Mouse (Mus musculus) heart, postnatal 10 days (tissue): ENCODE data around the gene Lrguk. TPM values are rescaled to one million over a fixed set of nuclear protein-coding genes. Genes with fewer than 3 reads are reported as not detected.

Experiments
- DNase-seq, 2 experiments: peaks; one replicate each; pipeline ENCODE4 v3.0.0; 2021
- intact Hi-C: fragments of 180-260 bp; cut with DNase I; formaldehyde crosslinking; loops from one replicate; pipeline ENCODE4 v1.15.1; 2025
- total RNA-seq, 2 experiments: library from RNA; stranded (reverse); gene quantifications; 2 replicates each; pipeline ENCODE4 v1.2.3; 2021

Lrguk gene
- total RNA-seq, 2 experiments from 2014 or later = 0.14 to 0.35 TPM

DNA sequence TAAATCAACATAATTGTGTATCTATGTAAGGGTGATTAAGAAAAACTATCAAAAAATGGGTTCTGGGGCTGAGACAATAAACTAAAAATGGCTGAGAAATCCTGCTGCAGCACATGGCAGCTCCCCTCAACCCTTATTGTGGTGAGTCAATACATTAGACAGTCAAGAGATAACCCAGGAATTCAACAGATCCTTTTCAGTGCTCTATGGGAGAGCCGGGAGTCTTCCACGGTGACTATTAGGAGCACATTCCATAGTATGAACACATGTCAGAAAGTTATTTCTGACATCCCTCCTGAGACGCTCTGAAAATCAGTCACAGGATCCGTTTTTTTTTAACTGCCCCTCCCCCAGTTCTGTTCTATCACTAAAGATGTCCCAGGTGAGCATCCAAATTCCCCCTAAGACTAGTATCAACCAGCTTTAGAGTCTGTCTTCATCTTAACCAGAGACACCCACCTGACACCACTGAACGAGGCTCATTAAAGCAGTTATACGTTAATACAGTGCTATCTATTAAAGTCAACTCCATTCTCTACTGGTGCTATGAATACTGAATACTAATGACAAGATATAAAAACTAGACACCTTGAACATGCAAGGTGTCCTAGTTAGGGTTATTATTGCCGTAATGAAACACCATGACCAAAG lies 141.7 kb downstream of the Lrguk start:
- DNase-seq = no peak
- intact Hi-C loops = no loop called here

DNA sequence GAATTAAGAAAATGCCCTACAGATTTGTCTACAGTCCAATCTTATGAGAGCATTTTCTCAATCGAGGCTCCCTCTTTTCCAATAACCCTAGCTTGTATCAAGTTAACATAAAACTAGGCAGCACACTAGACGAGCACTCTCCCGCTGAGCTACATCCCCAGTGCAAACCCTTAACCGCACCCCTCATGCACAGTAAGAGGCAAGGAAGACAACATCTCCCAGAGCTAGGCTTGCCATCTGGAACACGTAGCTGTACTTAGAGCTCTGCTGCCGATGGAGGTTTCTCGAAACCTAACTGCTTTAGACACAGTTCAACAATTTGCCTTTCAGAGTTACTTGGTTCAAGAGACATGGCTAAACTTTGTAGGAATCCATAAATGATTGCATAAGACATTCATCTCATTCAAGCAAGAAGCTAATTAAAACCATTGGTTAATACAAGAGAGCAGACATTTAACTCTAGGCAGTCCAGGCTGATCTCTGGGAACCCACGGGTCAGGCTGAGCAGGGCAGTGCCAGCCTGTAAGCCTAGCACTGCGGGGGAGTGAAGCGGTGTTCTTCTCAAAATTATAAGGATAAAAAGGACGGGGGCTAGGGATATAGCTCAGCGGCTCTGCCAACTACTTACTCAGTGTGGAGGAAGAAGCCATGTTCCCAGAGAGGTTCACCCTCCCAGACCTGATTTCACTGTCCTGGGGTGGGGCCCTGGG lies 142.7 kb downstream of the Lrguk start:
- DNase-seq = no peak
- intact Hi-C loops = no loop called here

DNA sequence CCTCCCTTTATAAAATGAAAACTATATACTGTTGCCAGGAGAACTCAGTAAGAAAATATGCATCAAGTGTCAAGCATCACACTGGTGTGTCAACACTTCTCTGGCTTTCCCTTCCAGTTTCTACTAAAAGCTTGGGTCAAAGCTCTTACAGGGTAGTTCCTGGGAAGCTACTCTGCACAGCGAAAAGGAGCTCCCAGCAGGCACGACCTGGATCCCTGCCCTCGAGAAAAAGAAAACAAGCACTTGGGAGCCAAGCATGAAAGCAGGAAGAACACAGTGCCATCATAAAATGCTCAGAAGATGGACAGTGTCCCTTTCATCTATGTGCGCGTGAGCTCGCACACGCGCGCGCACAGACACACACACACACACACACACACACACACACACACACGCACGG lies 144.0 kb downstream of the Lrguk start:
- DNase-seq = no peak
- intact Hi-C loops = no loop called here

DNA sequence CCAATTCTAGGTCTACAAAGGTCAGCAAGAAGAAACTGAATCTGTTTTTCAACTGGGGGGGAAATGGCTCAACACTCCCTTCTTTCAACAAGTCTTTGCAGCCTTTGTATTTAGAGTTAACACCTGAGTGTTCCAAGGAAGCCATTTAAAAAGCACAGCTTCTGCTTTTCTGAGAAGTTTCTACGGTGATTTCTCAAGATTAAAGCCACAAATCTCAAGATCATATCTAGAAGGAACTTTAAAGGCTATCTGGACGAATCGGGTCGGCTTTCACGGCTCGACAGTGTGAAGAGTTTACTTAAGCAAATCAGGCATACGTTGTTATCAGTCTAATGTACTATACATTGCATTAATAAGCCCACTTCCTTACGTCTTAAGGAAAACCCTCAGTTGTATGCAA lies 145.5 kb downstream of the Lrguk start:
- intact Hi-C loops = no loop called here
- no peak for DNase-seq

DNA sequence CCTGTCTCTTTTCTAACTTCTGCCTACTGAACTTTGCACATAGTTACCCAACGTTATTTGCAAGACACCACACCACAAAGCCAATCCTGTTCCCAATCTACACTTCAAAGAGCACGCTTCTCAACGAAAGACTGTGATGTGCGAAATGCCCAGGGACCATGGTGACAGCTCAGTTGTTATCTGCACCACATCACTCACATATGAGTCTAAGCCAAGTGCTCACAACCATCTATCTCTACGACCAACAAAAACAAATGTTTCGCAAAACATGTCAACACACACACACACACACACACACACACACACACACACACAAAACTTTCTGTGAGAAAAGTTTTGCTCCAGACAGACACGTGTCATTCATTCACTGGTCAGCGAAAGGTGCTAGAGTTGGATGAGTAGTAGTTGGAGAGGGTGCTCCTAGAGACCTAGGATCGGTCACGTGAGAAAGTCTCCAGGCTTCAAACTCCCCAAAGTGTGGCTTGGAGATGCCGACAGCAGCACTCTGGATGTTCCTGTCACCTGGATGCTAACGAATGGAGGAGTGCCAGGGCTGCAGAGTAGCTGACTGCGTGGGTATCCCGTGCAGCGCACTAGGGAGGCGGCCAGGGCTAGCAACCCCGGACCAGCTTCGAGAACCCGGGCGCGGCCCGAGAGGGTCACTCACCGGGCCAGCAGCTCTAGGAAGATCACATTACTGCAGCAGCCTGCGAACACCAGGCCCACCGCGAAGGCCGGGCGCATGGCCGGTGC lies 147.0 kb downstream of the Lrguk start:
- intact Hi-C loops = no loop called here
- no peak for DNase-seq

DNA sequence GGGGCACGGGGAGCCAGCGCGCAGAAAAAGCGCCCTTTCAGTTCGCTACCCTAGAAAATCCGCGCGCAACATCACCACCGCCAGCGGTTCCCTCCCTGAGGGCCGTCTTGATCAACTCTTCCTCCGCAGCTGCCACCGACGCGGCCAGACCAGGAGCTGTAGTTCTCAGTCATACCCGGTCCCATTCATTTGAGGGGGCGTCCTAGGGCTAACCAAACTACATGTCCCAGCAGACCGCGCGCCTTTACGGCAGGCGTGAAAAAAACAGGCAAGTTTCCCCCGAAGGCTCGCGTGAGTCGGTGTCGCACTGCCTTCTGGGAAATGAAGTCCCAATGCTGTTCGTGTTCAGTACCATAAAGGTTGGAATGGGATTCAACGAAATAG lies 147.6 kb downstream of the Lrguk start, which contains the start of gene Slc35b4:
Slc35b4 (minus strand) TSS at position 248 of the 384 bp plus-strand sequence.
- intact Hi-C loops = no loop called here
- DNase-seq = peak; percentile 96

DNA sequence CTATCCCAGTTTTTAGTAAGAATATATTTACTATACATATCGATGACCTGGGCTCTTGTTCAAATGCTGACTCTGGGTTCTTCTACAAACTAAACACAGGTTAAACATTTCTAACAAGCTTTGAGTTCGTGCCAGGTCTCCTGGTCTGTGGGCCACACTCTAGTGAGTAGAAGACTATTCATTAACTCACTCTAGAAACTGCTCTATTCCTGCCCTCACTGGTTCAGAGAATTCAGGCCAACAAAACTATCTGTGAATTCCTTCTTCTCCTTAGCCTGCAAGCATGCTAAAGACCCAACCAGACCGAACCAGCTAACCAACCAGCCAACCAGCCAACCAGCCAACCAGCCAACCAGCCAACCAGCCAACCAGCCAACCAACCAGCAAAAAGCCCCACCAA lies 149.8 kb downstream of the Lrguk start:
- intact Hi-C loops = no loop called here

DNA sequence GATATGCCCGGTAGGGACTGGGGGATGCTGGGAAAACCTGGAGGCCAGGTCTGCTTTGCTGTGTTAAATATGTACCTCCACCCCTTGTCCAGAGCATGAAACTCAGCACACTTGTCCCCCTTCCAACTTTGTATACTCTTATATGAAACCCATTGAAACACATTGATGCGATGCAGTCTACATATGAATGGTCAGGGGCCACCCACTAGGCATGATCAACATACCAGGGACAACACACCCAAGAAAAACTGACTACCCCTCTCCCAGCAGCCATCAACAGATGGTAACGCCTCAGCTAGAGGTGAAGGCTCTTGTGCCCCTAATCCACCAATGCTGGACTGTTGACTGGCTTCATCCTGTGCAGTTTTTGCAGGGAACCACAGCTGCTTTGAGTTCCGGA lies 150.7 kb downstream of the Lrguk start:
- intact Hi-C loops = no loop called here
- no peak for DNase-seq

More for the DNA sequence above, 149.8 kb downstream of the Lrguk start:
- no peak for DNase-seq

DNA sequence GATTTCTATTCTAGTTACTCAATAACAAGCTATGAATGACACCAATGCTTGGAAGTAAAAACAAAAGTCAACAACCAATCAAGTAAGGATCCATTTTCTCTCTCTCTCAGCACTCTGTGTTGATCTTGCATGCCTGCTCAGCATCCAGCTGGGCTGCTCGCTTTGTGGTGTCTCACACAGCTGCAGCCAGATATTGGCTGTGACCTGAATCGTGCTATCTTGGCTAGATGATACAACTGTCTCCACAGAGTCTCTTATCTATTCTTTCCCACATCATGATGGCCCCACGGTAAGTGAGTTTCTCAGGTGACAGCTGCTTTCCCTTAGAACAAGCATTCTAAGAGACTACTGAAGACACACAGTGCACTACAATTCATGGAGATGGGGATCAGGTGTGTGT lies 152.7 kb downstream of the Lrguk start:
- intact Hi-C loops = no loop called here
- DNase-seq = no peak

DNA sequence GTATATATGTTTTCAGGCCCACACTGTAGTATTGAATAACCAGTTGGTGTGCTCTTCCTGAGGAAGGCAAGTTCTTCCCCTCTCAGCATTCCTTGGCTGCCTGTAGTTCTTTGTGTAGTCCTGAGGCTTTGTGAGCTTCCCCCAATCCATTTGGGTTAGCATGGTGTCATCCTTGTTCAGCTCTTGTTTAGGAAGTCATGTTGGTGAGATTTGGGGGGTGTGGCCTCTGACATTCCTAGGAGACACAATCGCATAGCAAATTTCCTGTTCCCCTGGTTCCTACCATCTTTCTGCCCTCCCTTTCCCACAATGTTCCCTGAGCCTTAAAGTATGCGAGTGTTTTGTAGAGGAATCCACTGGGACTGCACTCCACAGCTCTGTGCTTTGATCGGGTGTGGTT lies 154.1 kb downstream of the Lrguk start:
- intact Hi-C loops = no loop called here

More for the DNA sequence above, 154.1 kb downstream of the Lrguk start:
- DNase-seq = no peak

Other genes starting within 250 kb of the Lrguk start
- gene Slc35b4, start 147.7 kb downstream of the Lrguk start, total RNA-seq = 10 to 100 TPM; 12.1 to 15.1 TPM